Mouse (Mus musculus) heart, embryonic 16.5 days (tissue): ENCODE data around the gene Gltpd2. TPM values are rescaled to one million over a fixed set of nuclear protein-coding genes. Genes with fewer than 3 reads are reported as not detected.

Experiments
- ATAC-seq: fragments of 200-750 bp; cut with Nextera tagmentation; replicated peaks from 2 replicates; pipeline ENCODE4 v1.8.0; 2017; ENCODE audit warnings: moderate number of reproducible peaks; ENCODE audit not compliant: insufficient read depth, low FRiP score; ENCODE audit errors: extremely low read depth
- H3K27ac ChIP-seq: fragments of 300-500 bp; sonication (generic); 2 replicates; pipeline ENCODE4 v1.5.1; 2014; ENCODE audit warnings: mild to moderate bottlenecking, low read length, control low read depth, moderate library complexity
- H3K27me3 ChIP-seq: fragments of 300-500 bp; sonication (generic); 2 replicates; pipeline ENCODE4 v1.6.1; 2014; ENCODE audit warnings: low read length, mixed read lengths; ENCODE audit not compliant: control insufficient read depth, insufficient read depth
- H3K36me3 ChIP-seq: fragments of 300-500 bp; sonication (generic); 2 replicates; pipeline ENCODE4 v1.6.1; 2014; ENCODE audit not compliant: control insufficient read depth, insufficient read depth
- H3K4me1 ChIP-seq: fragments of 300-500 bp; sonication (generic); 2 replicates; pipeline ENCODE4 v1.6.1; 2014; ENCODE audit warnings: low read length, mixed read lengths; ENCODE audit not compliant: control insufficient read depth, insufficient read depth
- H3K4me2 ChIP-seq: fragments of 300-500 bp; sonication (generic); 2 replicates; pipeline ENCODE4 v1.6.1; 2014; ENCODE audit warnings: low read depth, mild to moderate bottlenecking, control low read depth, low read length
- H3K4me3 ChIP-seq: fragments of 300-500 bp; sonication (generic); 2 replicates; pipeline ENCODE4 v1.5.1; 2014; ENCODE audit warnings: mild to moderate bottlenecking, control low read depth, low read length
- H3K9ac ChIP-seq: fragments of 300-500 bp; sonication (generic); 2 replicates; pipeline ENCODE4 v1.6.1; 2014; ENCODE audit warnings: low read length, control low read depth
- H3K9me3 ChIP-seq: fragments of 300-500 bp; sonication (generic); replicated peaks from 2 replicates; pipeline ENCODE4 v1.6.1; 2016; ENCODE audit warnings: low read length; ENCODE audit not compliant: control insufficient read depth
- WGBS: fragments of 180-500 bp; shearing (Covaris S2); extraction: QIAGEN DNeasy Blood & Tissue Kit; methylation state at CpG from one replicate; pipeline ENCODE4 v1.1.7; 2014; 5-methylcytosine and 5-hydroxymethylcytosine counted together
- polyA plus RNA-seq: library from polyadenylated mRNA; unstranded; fragments of >200 nt; fragmentation: Nextera tagmentation; extraction: Ambion mirVana; gene quantifications from 2 replicates; pipeline ENCODE4 v1.2.1, GENCODE M21; 2015

Gene Gltpd2
- polyA plus RNA-seq, 1 experiment from 2014 or later, result 0.37 TPM

DNA sequence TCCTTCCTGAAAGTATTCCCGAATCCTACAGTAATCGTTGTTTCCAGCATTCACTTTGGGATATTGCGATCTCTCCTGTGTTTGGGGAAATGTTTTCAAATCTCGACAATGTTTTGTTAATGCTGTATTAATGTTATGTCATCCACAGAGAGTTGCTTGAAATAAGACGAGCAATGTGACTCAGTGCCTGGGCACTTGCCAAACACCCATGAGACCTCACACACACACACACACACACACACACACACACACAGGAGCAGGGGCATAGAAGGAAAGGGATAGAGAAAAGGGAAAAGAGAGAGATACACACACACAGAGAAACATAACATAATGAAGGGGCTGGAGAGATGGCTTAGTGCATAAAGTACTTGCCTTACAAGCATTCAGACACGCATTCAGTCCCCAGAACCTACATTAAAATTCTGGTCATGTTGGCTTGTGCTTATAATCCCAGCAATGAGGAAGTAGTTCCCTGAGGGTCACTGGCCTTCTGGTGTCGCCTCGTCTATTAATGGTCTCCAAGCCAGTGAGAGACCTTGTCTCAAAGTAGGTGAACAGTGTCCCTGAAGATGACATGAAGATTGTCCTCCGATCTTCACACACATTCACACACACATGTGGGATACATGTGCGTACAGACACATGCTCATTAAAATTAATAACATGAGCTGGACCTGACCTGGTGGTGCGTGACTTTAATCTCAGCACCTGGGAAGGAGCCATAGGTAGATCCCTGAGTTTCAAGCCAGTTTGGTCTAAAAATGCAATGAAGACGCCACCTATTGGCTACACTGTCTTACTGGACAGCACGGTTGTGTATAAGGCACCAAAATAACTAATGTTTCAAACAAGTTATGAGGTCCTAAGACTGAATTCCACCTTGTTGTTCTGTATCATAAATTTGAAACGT, 19.2 kb upstream of the Gltpd2 start:
- Histone ChIP-seq H3K4me3 (no peak overlapping the region), H3K4me1 (no peaks in the 10 kb centered on the region), H3K27ac (no peak overlapping the region), H3K9me3 (no peaks in the 10 kb centered on the region), H3K9ac (no peak overlapping the region), H3K27me3 (no peaks in the 10 kb centered on the region), H3K36me3 (no peaks in the 10 kb centered on the region), H3K4me2 (no peak overlapping the region)
- ATAC-seq, result no peak
- WGBS, result 64% methylated on average over 14 of the region's 14 CpGs

DNA sequence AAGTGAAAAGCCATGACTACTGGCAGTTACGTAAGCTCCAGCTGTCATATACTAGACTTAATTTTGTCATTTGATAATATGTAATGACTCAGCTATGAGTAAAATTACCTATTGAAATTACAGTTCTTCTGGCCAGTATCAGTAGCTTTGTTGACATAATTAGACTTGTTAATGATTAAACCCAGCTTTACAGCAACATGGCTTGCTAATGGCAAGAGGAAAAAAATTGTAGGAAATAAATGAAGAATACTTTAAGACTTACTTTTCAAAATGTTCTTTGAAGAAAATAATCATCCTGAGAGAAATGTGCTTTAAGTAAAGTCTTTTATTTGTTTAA, 18.6 kb upstream of the Gltpd2 start:
- no peak for ATAC-seq
- H3K36me3 ChIP-seq, result no peaks in the 10 kb centered on the region
- WGBS, result 71% methylated on average over 1 of the region's 1 CpGs
- no peaks in the 10 kb centered on the region for H3K9me3 ChIP-seq
- H3K27me3 ChIP-seq, result no peaks in the 10 kb centered on the region
- no peak overlapping the region for H3K27ac ChIP-seq
- no peak overlapping the region for H3K4me3 ChIP-seq
- no peaks in the 10 kb centered on the region for H3K4me1 ChIP-seq
- no peak overlapping the region for H3K9ac ChIP-seq
- no peak overlapping the region for H3K4me2 ChIP-seq

DNA sequence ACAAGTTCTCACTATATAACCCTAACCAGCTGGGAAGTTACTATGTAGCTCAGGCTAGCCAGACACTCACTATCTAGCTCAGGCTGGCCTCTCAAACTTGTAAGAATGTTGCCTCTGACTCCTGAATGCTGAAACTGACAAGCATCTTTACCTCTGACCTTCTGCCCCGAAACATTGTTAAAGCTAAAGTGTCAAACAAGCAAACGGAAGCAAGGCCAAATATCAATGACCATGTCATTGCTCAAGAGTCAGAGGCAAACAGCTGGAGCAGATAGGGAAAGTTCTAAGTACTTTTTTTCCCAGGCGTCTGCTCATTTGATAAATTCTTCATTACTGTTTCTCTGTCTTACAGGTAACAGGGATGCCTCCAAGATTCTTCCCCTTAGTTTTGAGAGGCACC, 17.0 kb upstream of the Gltpd2 start:
- Histone ChIP-seq H3K9ac (no peak overlapping the region), H3K27ac (no peak overlapping the region), H3K4me2 (no peak overlapping the region), H3K4me3 (no peak overlapping the region), H3K36me3 (no peaks in the 10 kb centered on the region), H3K27me3 (no peaks in the 10 kb centered on the region), H3K4me1 (no peaks in the 10 kb centered on the region), H3K9me3 (no peaks in the 10 kb centered on the region)
- WGBS, result 43% methylated on average over 3 of the region's 3 CpGs
- ATAC-seq, result no peak

DNA sequence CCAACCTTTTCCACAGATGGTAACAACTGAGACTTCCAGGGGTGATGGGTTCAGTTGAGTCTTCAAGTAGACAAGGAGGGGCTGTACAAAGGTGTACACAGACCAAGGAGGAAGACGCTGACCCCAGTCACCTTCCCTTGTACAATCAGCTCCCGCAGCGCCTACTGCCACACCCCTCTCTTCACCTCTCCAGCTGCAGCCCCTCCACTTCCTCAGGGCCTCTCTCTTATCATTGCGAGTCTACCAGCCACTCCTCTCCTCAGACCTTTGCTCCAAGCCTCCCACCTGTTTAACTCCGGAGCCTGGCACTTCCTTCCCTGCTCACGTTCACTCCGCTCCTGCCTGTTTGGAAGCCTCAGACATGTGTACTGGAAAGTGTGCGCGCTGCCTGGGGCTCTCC, 14.0 kb upstream of the Gltpd2 start, which contains the start of gene Tm4sf5:
Gene Tm4sf5 (plus strand): TSS at position 275 of the 400 bp plus-strand sequence.
- 49% methylated on average over 9 of the region's 9 CpGs for WGBS

DNA sequence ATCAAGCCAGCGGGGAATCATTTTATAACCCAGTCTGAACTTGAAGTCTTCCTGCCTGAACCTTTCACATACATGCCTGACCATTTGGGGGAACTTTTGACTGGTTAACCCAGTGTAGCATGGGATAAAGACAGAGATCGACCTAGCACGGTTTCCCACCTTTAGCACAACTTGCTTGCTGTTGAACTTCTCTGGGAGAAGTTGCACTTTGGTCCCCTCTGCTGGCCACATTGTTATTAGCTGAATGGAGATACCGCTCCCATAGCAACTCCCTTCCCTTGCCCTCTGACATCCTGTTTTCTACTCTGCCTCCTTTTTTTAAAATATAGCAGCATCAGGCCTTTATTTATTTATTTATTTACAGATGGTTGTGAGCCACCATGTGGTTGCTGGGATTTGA, 12.6 kb upstream of the Gltpd2 start:
- Histone ChIP-seq H3K4me1 (0 out of 2 replicates have a peak, but pooled peaks cover 4% of the 10 kb centered on the region), H3K27ac (no peak overlapping the region), H3K9me3 (no peaks in the 10 kb centered on the region), H3K36me3 (no peaks in the 10 kb centered on the region), H3K27me3 (peaks cover 14% of the 10 kb centered on the region), H3K4me2 (no peak overlapping the region), H3K4me3 (no peak overlapping the region), H3K9ac (no peak overlapping the region)
- ATAC-seq, result peak; percentile 58
- WGBS, result 23% methylated on average over 4 of the region's 4 CpGs

More for the DNA sequence above, 14.0 kb upstream of the Gltpd2 start, which contains the start of gene Tm4sf5:
- Histone ChIP-seq H3K4me2 (no peak within 1 kb of the TSS), H3K9me3 (no peaks in the 10 kb centered on the region), H3K4me3 (no peak within 1 kb of the TSS), H3K27ac (no peak within 1 kb of the TSS), H3K27me3 (peaks cover 10% of the 10 kb centered on the region), H3K9ac (no peak within 1 kb of the TSS), H3K36me3 (no peaks in the 10 kb centered on the region), H3K4me1 (0 out of 2 replicates have a peak, but pooled peaks cover 4% of the 10 kb centered on the region)
- ATAC-seq, result no peak

DNA sequence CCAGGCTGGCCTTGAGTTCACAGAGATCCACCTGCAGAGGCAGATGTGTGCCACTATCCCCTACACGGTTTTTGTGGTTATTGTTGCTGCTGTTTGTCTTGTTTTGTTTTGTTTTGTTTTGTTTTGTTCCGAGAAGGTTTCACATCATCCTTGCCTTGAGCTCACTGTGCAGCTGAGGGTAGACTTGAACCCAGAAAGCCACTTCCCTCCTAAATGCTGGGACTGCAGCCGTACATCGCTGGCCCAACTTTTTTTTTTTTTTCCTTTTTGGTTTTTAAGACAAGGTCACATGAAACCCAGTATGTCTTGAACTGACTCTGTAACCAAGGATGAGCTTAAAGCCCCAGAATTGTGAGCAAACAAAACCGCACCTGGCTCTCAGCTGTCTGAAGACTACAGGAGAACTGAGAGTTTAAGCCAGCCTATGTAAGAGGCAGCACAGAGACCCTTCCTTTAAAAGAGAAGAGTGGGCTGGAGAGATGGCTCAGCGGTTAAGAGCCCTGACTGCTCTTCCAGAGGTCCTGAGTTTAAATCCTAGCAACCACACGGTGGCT, 12.0 kb upstream of the Gltpd2 start:
- Histone ChIP-seq H3K4me2 (no peak overlapping the region), H3K27me3 (peaks cover 14% of the 10 kb centered on the region), H3K9ac (no peak overlapping the region), H3K9me3 (no peaks in the 10 kb centered on the region), H3K4me1 (0 out of 2 replicates have a peak, but pooled peaks cover 4% of the 10 kb centered on the region), H3K4me3 (no peak overlapping the region), H3K27ac (no peak overlapping the region), H3K36me3 (no peaks in the 10 kb centered on the region)
- no peak for ATAC-seq
- 61% methylated on average over 7 of the region's 7 CpGs for WGBS

DNA sequence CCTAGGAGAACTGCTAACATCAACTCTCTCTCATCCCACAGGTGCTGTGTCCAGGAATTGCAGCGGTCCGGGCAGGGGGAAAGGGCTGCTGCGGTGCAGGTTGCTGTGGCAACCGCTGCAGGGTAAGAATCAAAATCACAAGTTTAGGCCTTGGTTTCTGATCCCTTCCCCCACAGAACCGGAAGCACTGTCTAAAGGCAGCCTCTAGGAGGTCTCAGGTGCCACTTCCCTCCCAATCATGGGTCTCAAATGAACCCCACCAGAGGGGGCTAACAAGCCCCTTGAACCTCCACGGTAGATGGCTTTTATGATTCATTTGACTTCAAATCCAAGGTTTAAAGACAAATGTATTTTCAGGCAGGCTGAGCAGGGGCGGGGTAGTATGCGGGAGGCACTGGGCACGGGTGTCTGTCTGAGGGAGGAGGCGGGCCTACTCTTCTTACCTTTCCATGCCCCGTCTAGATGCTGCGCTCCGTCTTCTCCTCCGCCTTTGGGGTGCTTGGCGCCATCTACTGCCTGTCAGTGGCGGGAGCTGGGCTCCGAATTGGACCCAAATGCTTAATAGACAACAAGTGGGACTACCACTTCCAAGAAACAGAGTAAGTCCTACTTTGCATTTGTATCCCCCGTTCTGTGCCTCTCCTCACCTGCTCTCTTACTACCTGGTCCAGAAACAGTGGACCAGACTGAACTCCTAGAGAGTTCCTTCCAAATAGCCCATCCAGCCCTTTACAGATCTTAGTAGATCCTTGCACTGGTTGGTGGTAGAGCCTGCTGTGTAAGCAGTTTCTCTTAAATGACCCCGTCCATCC, 9.0 kb upstream of the Gltpd2 start:
- 11% methylated on average over 19 of the region's 19 CpGs for WGBS
- peaks cover 14% of the 10 kb centered on the region for H3K27me3 ChIP-seq
- H3K4me3 ChIP-seq, result no peak overlapping the region
- no peak overlapping the region for H3K9ac ChIP-seq
- H3K4me1 ChIP-seq, result 0 out of 2 replicates have a peak, but pooled peaks cover 4% of the 10 kb centered on the region
- H3K27ac ChIP-seq, result no peak overlapping the region
- no peak for ATAC-seq
- 0 out of 2 replicates have a peak overlapping the region, but pooled peaks have one; percentile 23 for H3K4me2 ChIP-seq
- no peaks in the 10 kb centered on the region for H3K36me3 ChIP-seq
- H3K9me3 ChIP-seq, result no peaks in the 10 kb centered on the region

DNA sequence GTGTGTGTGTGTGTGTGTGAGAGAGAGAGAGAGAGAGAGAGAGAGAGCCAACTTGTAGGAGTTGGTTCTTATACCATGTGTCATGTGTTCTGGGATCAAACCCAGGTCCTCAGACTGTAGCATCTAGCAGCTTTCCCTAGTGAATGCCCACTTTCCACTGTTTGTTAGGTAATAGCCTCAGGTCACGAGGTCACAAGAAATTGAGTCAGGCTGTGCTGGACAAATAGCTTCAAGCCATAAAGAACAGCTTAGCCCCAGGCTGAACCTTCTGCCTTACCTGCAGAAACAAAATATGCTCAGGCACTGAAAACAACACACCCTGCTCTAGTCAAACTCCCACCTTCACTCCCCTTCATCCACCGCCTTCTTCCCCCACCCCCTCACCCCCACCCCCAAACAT, 7.8 kb upstream of the Gltpd2 start:
- no peak overlapping the region for H3K27ac ChIP-seq
- 66% methylated on average over 2 of the region's 2 CpGs for WGBS
- ATAC-seq, result no peak
- H3K36me3 ChIP-seq, result no peaks in the 10 kb centered on the region
- H3K4me3 ChIP-seq, result no peak overlapping the region
- H3K27me3 ChIP-seq, result peaks cover 14% of the 10 kb centered on the region
- no peaks in the 10 kb centered on the region for H3K9me3 ChIP-seq
- no peak overlapping the region for H3K4me2 ChIP-seq
- H3K4me1 ChIP-seq, result 0 out of 2 replicates have a peak, but pooled peaks cover 4% of the 10 kb centered on the region
- H3K9ac ChIP-seq, result no peak overlapping the region
